Mouse (Mus musculus) cerebellum, adult 2 months (tissue): ENCODE data around the gene Pard6b.

ENCODE experiments used
- CTCF ChIP-seq: fragments of 200-500 bp; IDR thresholded peaks from 2 replicates; pipeline ENCODE4 v1.5.1; 2011; ENCODE audit warnings: low read depth, mild to moderate bottlenecking, control low read depth, low read length, moderate library complexity, borderline replicate concordance; ENCODE audit not compliant: insufficient read depth
- POLR2A ChIP-seq: fragments of 200-500 bp; IDR thresholded peaks from 2 replicates; pipeline ENCODE4 v1.6.1; 2011; ENCODE audit warnings: low read length, control low read depth, borderline replicate concordance; ENCODE audit not compliant: insufficient read depth

DNA sequence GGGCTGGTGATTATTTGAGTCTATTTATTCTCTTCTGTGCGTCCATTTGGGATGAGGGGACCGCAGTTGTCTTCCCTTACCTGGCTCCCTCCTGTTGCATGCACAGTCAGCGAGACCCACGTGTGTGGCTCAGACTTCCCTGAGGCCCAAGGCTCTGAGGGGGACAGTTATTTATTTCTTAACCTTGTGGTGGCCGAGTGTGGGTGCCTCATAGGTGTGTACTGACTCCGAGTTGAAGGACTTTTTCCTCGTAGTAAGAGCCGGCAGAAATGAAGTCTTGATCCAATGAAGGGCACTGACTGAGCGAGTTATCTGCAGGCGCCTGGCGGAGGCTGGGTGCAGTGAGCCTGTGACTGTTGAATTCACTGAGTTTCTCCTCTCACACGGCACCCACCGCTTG, 19.2 kb downstream of the Pard6b start:
- TF ChIP-seq POLR2A: no peak
- no peak for TF ChIP-seq CTCF
